Mouse (Mus musculus) layer of hippocampus, adult 11-12 months (tissue): ENCODE results near the gene Olfr462.

Experiments used
- DNase-seq: peaks from one replicate; pipeline ENCODE4 v3.0.0; 2022; ENCODE audit warnings: low spot score

Olfr462 gene

GRCm38 (mm10) chr11:87846968-87847600, 45.0 kb downstream of the Olfr462 start:
- no peak for DNase-seq

- DNase-seq, result no peak
Observed at GRCm38 (mm10) chr11:87841436-87841835, 50.6 kb downstream of the Olfr462 start.

DNA sequence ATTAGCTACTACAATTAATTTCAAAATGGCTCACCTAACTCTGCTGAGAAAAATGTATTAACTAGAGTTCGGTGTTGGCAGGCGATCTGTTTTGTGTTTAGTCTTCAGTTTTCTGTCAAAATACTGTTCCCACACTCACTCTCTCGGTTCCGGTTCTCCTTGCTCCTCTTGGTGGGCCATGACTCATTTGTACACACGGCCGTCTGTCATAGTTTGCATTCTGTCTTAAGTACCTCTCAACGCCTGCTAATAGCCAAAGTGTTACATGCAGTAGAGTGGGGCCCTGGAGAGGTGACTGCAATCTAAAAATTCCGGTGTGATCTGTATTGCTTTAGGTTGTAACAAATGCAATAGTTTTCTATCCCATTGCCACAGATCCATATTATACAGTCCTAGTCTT, 51.4 kb downstream of the Olfr462 start:
- DNase-seq, result no peak
